Mouse (Mus musculus): ENCODE measurements at regions not wholly inside any gene's neighbourhood (a gene's known extent, or its start where the extent isn't known, plus 50 kb on each side); places are given as distances from the start of the nearest gene placed in this dataset.

DNA sequence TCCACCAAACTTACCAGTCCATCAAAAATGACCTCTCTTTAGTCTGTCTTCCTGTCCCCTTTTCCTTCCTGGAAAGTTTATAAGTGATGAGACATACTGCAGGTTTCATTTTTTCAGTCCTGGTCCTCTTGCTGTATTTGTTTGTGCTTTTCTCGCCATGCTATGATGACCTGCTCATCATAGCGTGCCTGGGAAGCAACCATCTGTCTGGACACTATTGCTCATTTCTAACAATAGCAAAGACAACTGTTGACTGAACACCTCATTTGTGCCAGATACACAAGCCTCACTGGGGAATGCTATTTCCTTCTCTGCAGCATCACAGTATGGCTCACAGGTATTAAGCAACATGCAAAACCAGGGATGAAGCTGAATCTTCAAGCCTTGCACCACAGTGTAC lies 85.2 kb upstream of the Cdkn2b start:
- TF ChIP-seq GATA1 (IDR thresholded peaks at IDR 0.05; ENCODE audit: borderline replicate concordance, low read length) (no peak), FLI1 (IDR thresholded peaks at IDR 0.05; ENCODE audit: low read length) (no peak)
